Mouse (Mus musculus): ENCODE data around the gene Wdfy3.
"Not testable (repeated sequence)": the region's sequence is repeated elsewhere in the genome, so short reads cannot be mapped to it uniquely, and the experiment has no call there.

Wdfy3 gene

DNA sequence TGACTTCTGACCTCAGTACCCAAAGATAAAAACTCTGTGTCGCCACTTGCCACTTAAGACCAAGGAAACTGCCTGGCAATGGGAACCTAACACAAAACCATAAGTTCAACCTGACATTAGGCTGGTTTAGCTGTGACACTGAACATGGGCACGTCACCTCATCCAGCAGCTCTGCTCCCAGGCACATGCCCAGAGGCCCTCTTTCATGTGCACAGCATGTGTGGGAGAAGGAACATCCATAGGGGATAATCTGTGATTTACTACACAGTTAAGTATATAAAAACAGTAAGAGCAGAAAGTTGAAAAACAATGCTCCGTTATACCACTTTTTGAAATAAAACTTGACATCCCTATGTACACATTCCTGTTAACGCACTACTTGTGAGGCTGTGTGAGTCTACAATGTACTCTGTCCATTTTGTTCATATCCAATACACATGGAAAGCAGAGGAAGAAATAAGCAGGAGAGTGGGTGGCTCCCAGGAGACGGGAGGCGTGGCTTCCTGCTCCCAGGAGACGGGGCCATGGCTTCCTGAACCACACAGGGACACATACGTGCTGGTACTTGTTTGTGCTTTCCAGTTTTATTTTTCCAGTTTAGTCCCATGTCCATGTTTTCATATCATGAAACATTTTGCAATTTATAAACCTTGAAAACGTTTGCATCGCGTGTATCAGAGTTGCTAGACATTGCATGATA, 73.5 kb downstream of the Wdfy3 start:
- CTCF ChIA-PET: no interaction called here

DNA sequence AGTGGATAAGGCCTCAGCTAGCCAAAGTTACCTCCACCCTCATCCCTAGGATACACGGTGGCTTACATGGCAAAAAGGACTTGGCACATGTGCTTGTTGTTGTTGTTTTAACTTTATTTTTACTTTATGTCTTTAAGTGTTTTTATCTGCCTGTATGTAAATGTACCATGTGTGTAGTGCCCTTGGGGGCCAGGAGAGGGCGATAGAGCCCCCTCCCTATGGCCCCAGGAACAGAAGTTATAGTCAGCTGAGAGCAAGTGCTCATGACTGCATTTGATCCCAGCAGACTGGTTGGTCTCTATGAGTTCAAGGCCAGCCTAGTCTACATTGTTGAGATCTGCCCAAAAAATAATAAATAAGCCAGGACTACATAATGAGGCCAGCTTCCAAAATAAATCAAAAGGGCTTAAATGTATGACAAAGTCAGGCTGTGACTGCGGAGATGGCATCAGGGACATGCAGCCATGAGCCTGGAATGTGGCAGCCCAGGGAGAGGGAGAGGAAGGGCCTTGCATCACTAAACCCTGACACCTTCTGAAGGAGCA, 74.2 kb downstream of the Wdfy3 start:
- CTCF ChIA-PET: no interaction called here

DNA sequence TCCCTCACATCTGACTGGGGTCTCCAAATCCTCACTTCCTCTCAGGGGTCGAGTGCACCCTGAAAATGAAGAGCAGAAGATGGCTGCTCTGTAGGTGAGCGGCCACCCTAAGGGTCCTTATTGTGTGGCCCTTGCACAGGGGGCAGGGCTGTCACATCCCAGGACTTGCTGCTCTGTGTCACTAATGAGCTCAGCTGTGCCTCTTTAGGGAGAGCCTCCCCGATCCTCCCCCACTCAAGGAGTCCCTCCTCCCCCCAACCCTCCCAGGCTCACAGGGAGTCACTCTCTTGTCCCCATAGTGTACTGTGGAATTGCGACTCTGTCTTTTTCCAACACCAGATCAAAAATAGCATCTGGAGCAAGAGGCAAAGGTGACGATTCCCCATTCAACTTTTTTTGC, 75.7 kb downstream of the Wdfy3 start:
- CTCF ChIA-PET: no interaction called here

DNA sequence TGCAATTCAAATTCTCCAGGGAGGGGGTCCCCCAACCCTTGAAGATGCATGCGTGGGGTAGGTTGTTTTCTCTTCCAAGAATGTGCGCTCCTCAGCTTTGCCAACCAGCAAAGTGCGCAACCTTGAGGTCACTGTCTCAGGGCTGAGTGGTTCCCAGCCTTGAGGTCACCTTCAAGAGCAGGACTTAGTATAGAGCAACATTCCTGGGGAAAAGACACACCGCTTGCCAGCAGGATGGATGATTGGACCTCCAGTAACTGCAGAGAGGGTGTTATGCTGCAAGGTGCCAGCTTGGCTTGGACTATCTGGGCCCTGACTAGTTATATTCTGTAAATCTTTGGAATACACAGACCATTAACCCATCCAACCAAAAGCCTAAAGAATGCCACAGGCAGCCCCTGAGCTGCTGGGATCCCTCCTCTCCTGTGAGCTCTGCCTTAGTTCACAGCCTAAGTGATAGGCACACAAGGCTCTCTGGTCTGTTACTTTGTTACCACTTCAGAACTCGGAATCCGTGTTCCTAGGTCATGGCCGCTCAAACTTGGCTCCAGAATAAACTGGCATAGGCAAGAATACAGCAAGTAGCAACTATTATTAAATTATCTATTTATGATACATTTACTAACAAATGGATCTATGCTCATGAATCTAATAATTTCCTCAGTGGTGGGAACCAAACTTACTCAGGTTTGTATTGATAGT, 76.6 kb downstream of the Wdfy3 start:
- CTCF ChIA-PET: no interaction called here

- CTCF ChIA-PET: no interaction called here
Measured at GRCm38 (mm10) chr5:101990298-101990845, 79.3 kb downstream of the Wdfy3 start.

- CTCF ChIA-PET: no interaction called here
Measured at GRCm38 (mm10) chr5:101988476-101988875, 81.2 kb downstream of the Wdfy3 start.

GRCm38 (mm10) chr5:101986694-101987093, 83.0 kb downstream of the Wdfy3 start:
- CTCF ChIA-PET: no interaction called here

GRCm38 (mm10) chr5:101982239-101982638, 87.5 kb downstream of the Wdfy3 start:
- CTCF ChIA-PET: no interaction called here

DNA sequence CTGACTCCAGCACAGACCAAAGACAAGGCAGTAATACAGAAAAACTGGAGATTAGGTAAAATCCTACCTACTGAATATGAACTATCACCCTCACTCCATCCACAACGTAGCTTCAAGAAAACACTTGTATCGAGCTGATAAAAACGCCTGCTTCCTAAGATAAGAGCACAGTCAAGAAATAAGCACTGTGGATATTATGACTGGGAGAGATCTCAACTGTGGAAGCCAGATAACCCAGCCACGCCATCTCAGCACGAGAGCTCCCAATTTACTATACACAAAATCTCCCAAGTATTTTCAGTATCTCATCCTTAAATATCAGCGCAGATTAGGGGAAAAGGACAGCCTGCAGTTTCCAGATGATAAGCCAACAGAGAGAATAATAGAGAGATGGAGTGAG, 90.1 kb downstream of the Wdfy3 start:
- CTCF ChIA-PET: no interaction called here

GRCm38 (mm10) chr5:101972594-101972993, 97.1 kb downstream of the Wdfy3 start:
- CTCF ChIA-PET: not testable (repeated sequence)

DNA sequence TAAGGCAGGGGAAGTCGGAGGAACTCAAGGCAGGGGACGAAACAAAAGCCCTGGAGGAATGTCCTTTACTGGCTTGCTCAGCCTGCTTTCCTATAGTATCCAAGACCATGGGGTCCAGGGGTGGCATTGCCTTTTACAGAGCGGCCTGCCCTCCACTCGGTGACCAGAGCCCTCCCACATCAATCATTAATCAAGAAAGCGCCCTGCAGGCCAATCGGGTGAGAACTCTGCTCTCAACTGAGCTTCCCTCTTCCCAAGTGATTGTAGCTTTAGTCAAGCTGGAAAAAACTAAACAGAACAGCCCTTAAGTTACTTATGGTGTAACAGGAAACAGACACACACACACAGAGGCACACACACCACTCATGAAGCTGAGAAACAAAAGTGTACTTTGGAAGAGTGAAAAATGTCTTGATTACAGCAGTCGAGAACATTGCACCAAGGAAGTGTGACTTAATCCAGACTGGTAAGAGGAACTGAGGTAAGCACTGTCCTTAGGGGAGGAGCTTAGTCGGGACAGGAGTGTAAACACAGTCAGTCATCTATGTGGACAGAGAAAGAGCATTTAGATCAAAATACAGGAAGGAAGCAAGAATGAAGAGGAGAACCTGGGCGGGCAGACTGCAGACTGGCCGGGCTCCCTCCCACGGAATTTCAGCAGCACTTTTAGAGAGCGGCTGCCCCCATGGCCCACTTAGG, 101.4 kb downstream of the Wdfy3 start:
- CTCF ChIA-PET: no interaction called here

DNA sequence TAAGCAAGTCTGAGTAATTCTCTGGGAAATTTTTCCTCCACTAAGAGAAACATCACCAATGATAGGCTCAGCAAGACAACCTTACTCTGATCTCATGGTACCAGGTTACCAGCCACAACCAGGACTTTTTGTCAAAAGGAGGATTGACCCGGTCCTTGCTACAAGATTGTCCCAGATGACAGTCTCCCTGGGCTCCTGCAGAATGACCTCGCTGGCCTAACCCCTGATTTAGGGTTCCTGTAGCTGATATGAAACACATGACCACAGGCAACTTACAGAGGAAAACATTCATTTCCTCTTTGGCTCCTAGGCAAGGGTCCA, 101.9 kb downstream of the Wdfy3 start:
- CTCF ChIA-PET: no interaction called here

GRCm38 (mm10) chr5:101962824-101963223, 106.9 kb downstream of the Wdfy3 start:
- CTCF ChIA-PET: no interaction called here

- CTCF ChIA-PET: no interaction called here
Measured at GRCm38 (mm10) chr5:101959369-101959768, 110.4 kb downstream of the Wdfy3 start.

GRCm38 (mm10) chr5:101958941-101959340, 110.8 kb downstream of the Wdfy3 start:
- CTCF ChIA-PET: no interaction called here

- CTCF ChIA-PET: no interaction called here
Measured at GRCm38 (mm10) chr5:101957419-101957818, 112.3 kb downstream of the Wdfy3 start.

GRCm38 (mm10) chr5:101954393-101955340, 115.1 kb downstream of the Wdfy3 start:
- CTCF ChIA-PET: no interaction called here

GRCm38 (mm10) chr5:101951918-101952317, 117.8 kb downstream of the Wdfy3 start:
- CTCF ChIA-PET: no interaction called here

GRCm38 (mm10) chr5:101949323-101949722, 120.4 kb downstream of the Wdfy3 start:
- CTCF ChIA-PET: no interaction called here

DNA sequence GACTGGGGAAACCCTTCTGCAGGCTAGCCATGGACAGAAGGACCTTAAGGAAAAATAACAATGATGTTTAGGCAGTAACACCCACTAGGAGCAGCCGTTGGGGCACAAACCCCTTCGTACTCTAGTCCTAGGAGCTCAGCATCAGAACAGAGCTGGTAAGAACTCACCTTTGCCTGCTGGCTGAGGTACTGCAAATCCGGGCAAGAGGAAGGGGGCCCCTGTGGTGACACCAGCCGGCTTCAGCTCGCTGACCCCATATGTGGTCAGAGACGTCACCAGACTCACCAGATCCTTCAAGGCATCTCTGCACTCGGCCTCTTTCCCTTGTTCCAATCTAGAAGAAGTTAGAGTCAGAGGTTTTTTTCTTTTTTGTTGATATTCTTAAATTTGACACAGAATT, 121.1 kb downstream of the Wdfy3 start:
- CTCF ChIA-PET: no interaction called here

- CTCF ChIA-PET: no interaction called here
Measured at GRCm38 (mm10) chr5:101945731-101946130, 124.0 kb downstream of the Wdfy3 start.
